Mouse (Mus musculus): ENCODE measurements around the gene Phf20.

Gene Phf20

GRCm38 (mm10) chr2:156313153-156313552 is 116.9 kb downstream of the Phf20 start:
- no peak for DNase-seq (ENCODE audit: low spot score)

- no peak for DNase-seq (ENCODE audit: low spot score)
Measured at GRCm38 (mm10) chr2:156314811-156315210, 118.5 kb downstream of the Phf20 start.

GRCm38 (mm10) chr2:156318491-156318890 is 122.2 kb downstream of the Phf20 start:
- DNase-seq (ENCODE audit: low spot score) = no peak

GRCm38 (mm10) chr2:156321538-156321937 is 125.3 kb downstream of the Phf20 start:
- DNase-seq (ENCODE audit: low spot score) = no peak

- DNase-seq (ENCODE audit: low spot score) = peak; percentile 60
Measured at GRCm38 (mm10) chr2:156324116-156324588, 127.9 kb downstream of the Phf20 start.

GRCm38 (mm10) chr2:156324681-156325080 is 128.4 kb downstream of the Phf20 start:
- no peak for DNase-seq (ENCODE audit: low spot score)

- DNase-seq (ENCODE audit: low spot score) = no peak
Measured at GRCm38 (mm10) chr2:156330681-156331080, 134.4 kb downstream of the Phf20 start.

GRCm38 (mm10) chr2:156331446-156331965 is 135.2 kb downstream of the Phf20 start:
- no peak for DNase-seq (ENCODE audit: low spot score)

- no peak for DNase-seq (ENCODE audit: low spot score)
Measured at GRCm38 (mm10) chr2:156340078-156340477, 143.8 kb downstream of the Phf20 start.

- DNase-seq (ENCODE audit: low spot score) = no peak
Measured at GRCm38 (mm10) chr2:156344775-156345532, 148.7 kb downstream of the Phf20 start.

- no peak for DNase-seq (ENCODE audit: low spot score)
Measured at GRCm38 (mm10) chr2:156348812-156349211, 152.5 kb downstream of the Phf20 start.

GRCm38 (mm10) chr2:156349286-156349848 is 153.1 kb downstream of the Phf20 start:
- DNase-seq (ENCODE audit: low spot score) = no peak

GRCm38 (mm10) chr2:156351243-156351642 is 155.0 kb downstream of the Phf20 start:
- DNase-seq (ENCODE audit: low spot score) = no peak

- DNase-seq (ENCODE audit: low spot score) = no peak
Measured at GRCm38 (mm10) chr2:156352413-156353165, 156.3 kb downstream of the Phf20 start.

GRCm38 (mm10) chr2:156353265-156353692 is 157.0 kb downstream of the Phf20 start:
- no peak for DNase-seq (ENCODE audit: low spot score)

GRCm38 (mm10) chr2:156356031-156356430 is 159.8 kb downstream of the Phf20 start:
- DNase-seq (ENCODE audit: low spot score) = no peak
